Mouse (Mus musculus) megakaryocyte, embryonic 14.5 days (primary cell): ENCODE data around the gene Gm17334. TPM values are rescaled to one million over a fixed set of nuclear protein-coding genes. Genes with fewer than 3 reads are reported as not detected.

Source experiments
- H3K27me3 ChIP-seq: replicated peaks from 2 replicates; pipeline ENCODE3; 2012; ENCODE audit warnings: inconsistent platforms
- H3K36me3 ChIP-seq: replicated peaks from 2 replicates; pipeline ENCODE3; 2012; ENCODE audit warnings: low read length, inconsistent platforms, mixed read lengths
- H3K4me1 ChIP-seq: 2 replicates; pipeline ENCODE4 v1.6.1; 2012; ENCODE audit warnings: inconsistent platforms
- H3K4me3 ChIP-seq: replicated peaks from 2 replicates; pipeline ENCODE3; 2012; ENCODE audit warnings: moderate library complexity, mild to moderate bottlenecking, inconsistent platforms
- H3K9me3 ChIP-seq: 2 replicates; pipeline ENCODE4 v1.6.1; 2012; ENCODE audit warnings: inconsistent platforms
- FLI1 ChIP-seq: IDR thresholded peaks from 2 replicates; pipeline ENCODE4 v1.6.1; 2012; ENCODE audit warnings: low read length, inconsistent platforms, mixed read lengths
- GATA1 ChIP-seq: IDR thresholded peaks from 3 replicates; pipeline ENCODE4 v1.6.1; 2012; ENCODE audit warnings: mixed read lengths, low read length, inconsistent platforms, borderline replicate concordance
- polyA plus RNA-seq: library from polyadenylated mRNA; stranded (reverse); fragments of >175 nt; gene quantifications from 2 replicates; pipeline ENCODE4 v1.2.3, GENCODE M21; 2012; ENCODE audit warnings: low replicate concordance; ENCODE audit not compliant: insufficient read depth

Gene Gm17334
- polyA plus RNA-seq, 1 experiment: not detected

- H3K4me3 ChIP-seq: no peak overlapping the region
- no peaks in the 10 kb centered on the region for H3K36me3 ChIP-seq
- H3K4me1 ChIP-seq: peaks cover 30% of the 10 kb centered on the region
- H3K9me3 ChIP-seq: no peaks in the 10 kb centered on the region
- no peak for TF ChIP-seq GATA1
- no peak for TF ChIP-seq FLI1
- H3K27me3 ChIP-seq: peaks cover 2% of the 10 kb centered on the region
Observed at GRCm38 (mm10) chr11:53810749-53811148, 37.8 kb upstream of the Gm17334 start.

GRCm38 (mm10) chr11:53810156-53810555 lies 37.2 kb upstream of the Gm17334 start:
- no peaks in the 10 kb centered on the region for H3K9me3 ChIP-seq
- H3K4me1 ChIP-seq: peaks cover 34% of the 10 kb centered on the region
- TF ChIP-seq GATA1: no peak
- no peak for TF ChIP-seq FLI1
- no peaks in the 10 kb centered on the region for H3K36me3 ChIP-seq
- no peak overlapping the region for H3K4me3 ChIP-seq
- H3K27me3 ChIP-seq: peaks cover 2% of the 10 kb centered on the region

GRCm38 (mm10) chr11:53809354-53809753 lies 36.4 kb upstream of the Gm17334 start:
- no peak overlapping the region for H3K4me3 ChIP-seq
- peaks cover 2% of the 10 kb centered on the region for H3K27me3 ChIP-seq
- H3K4me1 ChIP-seq: peaks cover 35% of the 10 kb centered on the region
- H3K9me3 ChIP-seq: no peaks in the 10 kb centered on the region
- H3K36me3 ChIP-seq: no peaks in the 10 kb centered on the region
- TF ChIP-seq GATA1 (no peak), FLI1 (no peak)

- H3K4me3 ChIP-seq: peak overlapping the region; percentile 14
Observed at GRCm38 (mm10) chr11:53805786-53806185, 32.8 kb upstream of the Gm17334 start.

GRCm38 (mm10) chr11:53804569-53805344 lies 31.8 kb upstream of the Gm17334 start:
- H3K4me1 ChIP-seq: peaks cover 44% of the 10 kb centered on the region
- no peaks in the 10 kb centered on the region for H3K9me3 ChIP-seq
- no peaks in the 10 kb centered on the region for H3K36me3 ChIP-seq
- no peak overlapping the region for H3K4me3 ChIP-seq
- TF ChIP-seq GATA1: no peak
- TF ChIP-seq FLI1: no peak
- H3K27me3 ChIP-seq: no peaks in the 10 kb centered on the region

More at GRCm38 (mm10) chr11:53805786-53806185, 32.8 kb upstream of the Gm17334 start:
- no peaks in the 10 kb centered on the region for H3K27me3 ChIP-seq
- peaks cover 53% of the 10 kb centered on the region for H3K4me1 ChIP-seq
- TF ChIP-seq GATA1 (no peak), FLI1 (no peak)
- H3K9me3 ChIP-seq: no peaks in the 10 kb centered on the region
- no peaks in the 10 kb centered on the region for H3K36me3 ChIP-seq

- no peak for TF ChIP-seq FLI1
- TF ChIP-seq GATA1: no peak
- Histone ChIP-seq H3K36me3 (no peaks in the 10 kb centered on the region), H3K4me3 (no peak overlapping the region), H3K9me3 (no peaks in the 10 kb centered on the region), H3K27me3 (no peaks in the 10 kb centered on the region), H3K4me1 (peaks cover 40% of the 10 kb centered on the region)
Observed at GRCm38 (mm10) chr11:53803494-53803893, 30.5 kb upstream of the Gm17334 start.

- no peak for TF ChIP-seq GATA1
Observed at GRCm38 (mm10) chr11:53803093-53803492, 30.1 kb upstream of the Gm17334 start.

GRCm38 (mm10) chr11:53800975-53801374 lies 28.0 kb upstream of the Gm17334 start:
- Histone ChIP-seq H3K4me3 (no peak overlapping the region), H3K27me3 (no peaks in the 10 kb centered on the region), H3K36me3 (no peaks in the 10 kb centered on the region), H3K9me3 (no peaks in the 10 kb centered on the region), H3K4me1 (peaks cover 57% of the 10 kb centered on the region)
- TF ChIP-seq GATA1 (no peak), FLI1 (no peak)

More at GRCm38 (mm10) chr11:53803093-53803492, 30.1 kb upstream of the Gm17334 start:
- Histone ChIP-seq H3K27me3 (no peaks in the 10 kb centered on the region), H3K4me3 (no peak overlapping the region), H3K4me1 (peaks cover 43% of the 10 kb centered on the region), H3K9me3 (no peaks in the 10 kb centered on the region), H3K36me3 (no peaks in the 10 kb centered on the region)

GRCm38 (mm10) chr11:53800036-53800435 lies 27.0 kb upstream of the Gm17334 start:
- Histone ChIP-seq H3K36me3 (no peaks in the 10 kb centered on the region), H3K27me3 (no peaks in the 10 kb centered on the region), H3K4me1 (peaks cover 60% of the 10 kb centered on the region), H3K9me3 (no peaks in the 10 kb centered on the region), H3K4me3 (no peak overlapping the region)
- TF ChIP-seq FLI1 (no peak), GATA1 (no peak)

GRCm38 (mm10) chr11:53798041-53798711 lies 25.2 kb upstream of the Gm17334 start:
- H3K27me3 ChIP-seq: no peaks in the 10 kb centered on the region
- H3K9me3 ChIP-seq: no peaks in the 10 kb centered on the region
- H3K36me3 ChIP-seq: no peaks in the 10 kb centered on the region
- no peak overlapping the region for H3K4me3 ChIP-seq
- peaks cover 66% of the 10 kb centered on the region for H3K4me1 ChIP-seq
- no peak for TF ChIP-seq GATA1
- TF ChIP-seq FLI1: no peak
